Mouse (Mus musculus): ENCODE measurements around the gene Gm14325. TPM values are rescaled to one million over a fixed set of nuclear protein-coding genes. Genes with fewer than 3 reads are reported as not detected.
"Not testable (repeated sequence)": the region's sequence is repeated elsewhere in the genome, so short reads cannot be mapped to it uniquely, and the experiment has no call there.

The Gm14325 gene
- polyA plus RNA-seq, 1 experiment from 2014 or later, result 50.2 TPM

DNA sequence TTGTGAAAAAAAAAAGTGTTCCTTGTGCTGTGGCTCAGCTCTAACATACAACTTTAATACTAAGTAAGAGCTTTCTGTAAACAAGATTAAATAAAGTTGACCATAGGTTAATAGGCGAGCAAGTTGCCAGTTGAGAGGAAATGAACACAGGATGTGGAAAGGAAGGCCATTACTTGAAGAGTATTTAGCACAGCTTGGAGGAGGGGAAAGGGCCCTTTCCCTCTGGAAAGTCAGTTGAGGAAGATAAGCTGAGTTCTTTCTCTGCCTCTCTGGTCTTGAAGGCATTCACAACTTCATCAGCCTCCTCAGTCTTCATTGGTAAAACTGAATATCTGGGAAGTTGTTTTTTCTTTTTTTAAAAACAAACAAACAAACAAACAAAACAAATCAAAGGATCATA, 52.8 kb downstream of the Gm14325 start:
- H3K4me1 ChIP-seq (replicated peaks; ENCODE audit: control insufficient read depth, insufficient read depth, low read length); H3K27ac ChIP-seq (ENCODE audit: low read depth, low read length); H3K9ac ChIP-seq (ENCODE audit: low read length); H3K27me3 ChIP-seq (ENCODE audit: control insufficient read depth, insufficient read depth, low read length); H3K4me3 ChIP-seq (ENCODE audit: low read depth, low read length); ATAC-seq (replicated peaks; ENCODE audit: low FRiP score); H3K36me3 ChIP-seq (ENCODE audit: control insufficient read depth, insufficient read depth, low read length); H3K9me3 ChIP-seq (ENCODE audit: control insufficient read depth, low read length); DNase-seq (ENCODE audit: low spot score); H3K4me2 ChIP-seq (ENCODE audit: low read depth, low read length, severe bottlenecking): not testable (repeated sequence)
- WGBS, result 74% methylated on average over 1 of the region's 1 CpGs

Other genes starting within 250 kb of the Gm14325 start
- 10.6 and 14.2 TPM in 2 replicates for gene Gm14322, start 81.0 kb downstream of the Gm14325 start, polyA plus RNA-seq (2014; fragmentation: Nextera tagmentation; extraction: Ambion mirVana)
- 1.7 and 3.2 TPM in 2 replicates for gene Gm14327, start 56.8 kb upstream of the Gm14325 start, polyA plus RNA-seq (2014; fragmentation: Nextera tagmentation; extraction: Ambion mirVana)
- gene Zfp972, start 85.3 kb upstream of the Gm14325 start, polyA plus RNA-seq (2014; fragmentation: Nextera tagmentation; extraction: Ambion mirVana), result 0.52 TPM in 1 of 2 replicates, not detected in the other
- gene Gm14326, start 117.0 kb upstream of the Gm14325 start, polyA plus RNA-seq (2014; fragmentation: Nextera tagmentation; extraction: Ambion mirVana), result 16.2 and 20.0 TPM in 2 replicates
- gene Zfp971, start 182.9 kb upstream of the Gm14325 start, polyA plus RNA-seq (2014; fragmentation: Nextera tagmentation; extraction: Ambion mirVana), result 13.2 and 16.4 TPM in 2 replicates
- 15.3 and 19.7 TPM in 2 replicates for gene Zfp931, start 238.1 kb upstream of the Gm14325 start, polyA plus RNA-seq (2014; fragmentation: Nextera tagmentation; extraction: Ambion mirVana)